19 mouse cellular contexts compared by ENCODE assay signal in the genomic region with DNA sequence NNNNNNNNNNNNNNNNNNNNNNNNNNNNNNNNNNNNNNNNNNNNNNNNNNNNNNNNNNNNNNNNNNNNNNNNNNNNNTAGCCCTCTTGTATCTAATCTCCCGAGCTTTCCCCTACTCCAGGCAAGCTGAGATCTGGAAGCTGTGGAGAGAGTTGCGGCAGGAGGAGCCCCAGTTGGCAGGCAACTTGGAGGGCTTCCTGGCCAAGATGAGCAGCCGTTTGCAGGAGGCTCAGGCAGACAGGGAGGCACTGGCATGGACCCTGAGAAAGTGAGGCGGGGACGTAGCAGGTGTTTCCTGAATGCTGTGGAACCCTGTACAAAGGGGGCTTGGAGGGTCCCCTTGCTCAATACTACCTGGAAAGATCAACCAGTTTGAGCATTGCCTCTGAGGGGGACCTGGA. TPM values are rescaled to one million over a fixed set of nuclear protein-coding genes. Genes with fewer than 3 reads are reported as not detected.
A peak's percentile ranks its signal among the peaks of the same experiment; 100 is the strongest.
DNase-seq lines count a peak whose midpoint lies in the region; ATAC-seq lines count a peak whose summit lies in the region.
"Had no signal": no experiment of that assay in that cellular context is flagged by ENCODE, and none has a peak within 500 bp of the region (broad histone marks: within the 10 kb centered on the region; RNA-seq: fewer than 3 reads in every experiment).

No protein-coding gene starts in this region.

- no peaks in the 10 kb centered on the region for H3K36me3 ChIP-seq in intestine, embryonic 15.5 days
- H3K36me3 ChIP-seq: forebrain, embryonic 15.5 days; heart, embryonic 12.5 days; midbrain, embryonic 15.5 days; neural tube, embryonic 15.5 days had no signal

- 0 out of 2 replicates have a peak, but pooled peaks cover 4% of the 10 kb centered on the region for H3K4me1 ChIP-seq in intestine, embryonic 15.5 days (replicated peaks)
- H3K4me1 ChIP-seq: heart, embryonic 12.5 days; midbrain, embryonic 15.5 days; neural tube, embryonic 15.5 days had no signal

- ATAC-seq in intestine, embryonic 15.5 days: no peak
- ATAC-seq: forebrain, embryonic 15.5 days; hindbrain, embryonic 16.5 days; midbrain, embryonic 15.5 days had no signal

- intact Hi-C loops in heart, postnatal 10 days (cut with DNase I): no loop called here

- WGBS in intestine, embryonic 15.5 days: 72% methylated on average over 5 of the region's 5 CpGs

- peak; percentile 63 to 78 for DNase-seq in cerebellum, postnatal 10 days
- no peak for DNase-seq in cerebellum, adult 9-11 months
- DNase-seq in heart, adult 11 months: peak; percentile 87
- DNase-seq in heart, postnatal 10 days: no peak
- DNase-seq in adipocyte (ENCODE audit: low spot score): peak; percentile 35
- DNase-seq in thymus, postnatal 14 days: peak; percentile 64
- no peak for DNase-seq in ovary, postnatal 14 days (ENCODE audit: low spot score)
- DNase-seq: cerebellum, postnatal 36 days; kidney, adult 11 months; kidney, postnatal 14 days; liver; lung, postnatal 10 days; right cerebral cortex, postnatal 4 days had no signal

- no peaks in the 10 kb centered on the region for H3K9me3 ChIP-seq in intestine, embryonic 15.5 days
- H3K9me3 ChIP-seq: forebrain, embryonic 15.5 days; heart, embryonic 12.5 days; midbrain, embryonic 15.5 days; neural tube, embryonic 15.5 days had no signal

- no peak overlapping the region for H3K27ac ChIP-seq in intestine, embryonic 15.5 days
- H3K27ac ChIP-seq: forebrain, embryonic 15.5 days; midbrain, embryonic 15.5 days; neural tube, embryonic 15.5 days had no signal

- H3K4me2 ChIP-seq in intestine, embryonic 15.5 days (replicated peaks): no peak overlapping the region
- H3K4me2 ChIP-seq: forebrain, embryonic 15.5 days; heart, embryonic 12.5 days; midbrain, embryonic 15.5 days; neural tube, embryonic 15.5 days had no signal

- H3K27me3 ChIP-seq in intestine, embryonic 15.5 days (replicated peaks): no peaks in the 10 kb centered on the region
- H3K27me3 ChIP-seq: forebrain, embryonic 15.5 days; heart, embryonic 12.5 days; midbrain, embryonic 15.5 days; neural tube, embryonic 15.5 days had no signal

- no peak overlapping the region for H3K9ac ChIP-seq in intestine, embryonic 15.5 days
- H3K9ac ChIP-seq: forebrain, embryonic 15.5 days; heart, embryonic 12.5 days; midbrain, embryonic 15.5 days; neural tube, embryonic 15.5 days had no signal

- H3K4me3 ChIP-seq in intestine, embryonic 15.5 days (replicated peaks): no peak overlapping the region
- H3K4me3 ChIP-seq: forebrain, embryonic 15.5 days; heart, embryonic 12.5 days; midbrain, embryonic 15.5 days; neural tube, embryonic 15.5 days had no signal

RNA-seq across cellular contexts. Expression of a gene that starts 21.1 kb away (rescaled TPM):
- total RNA-seq in heart, postnatal 10 days (2021): under 1 TPM; 0.34 to 0.87 TPM
- 0.53 and 0.61 TPM in 2 replicates for polyA plus RNA-seq in intestine, embryonic 15.5 days (2015; fragmentation: Nextera tagmentation; extraction: Ambion mirVana)
- polyA plus RNA-seq: midbrain, embryonic 15.5 days had no signal

RNA-seq across cellular contexts. Expression of a gene that starts 44.3 kb away (rescaled TPM):
- total RNA-seq in heart, postnatal 10 days (2021): 100 to 1,000 TPM in 1 of 2 experiments, 10 to 100 TPM in 1; 46.2 to 180 TPM
- 92.2 and 98.3 TPM in 2 replicates for polyA plus RNA-seq in intestine, embryonic 15.5 days (2015; fragmentation: Nextera tagmentation; extraction: Ambion mirVana)

Comparison
In these comparisons a context has a peak if more than half of its experiments do, and no peak if none do; other contexts are left out.
1. DNase-seq: peak in cerebellum, postnatal 10 days (2 of 2), heart, adult 11 months (single experiment), adipocyte (single experiment) and thymus, postnatal 14 days (single experiment); none in cerebellum, adult 9-11 months (single experiment), heart, postnatal 10 days (0 of 2) and ovary, postnatal 14 days (single experiment).